Mouse (Mus musculus): ENCODE data around the gene Cage1. TPM values are rescaled to one million over a fixed set of nuclear protein-coding genes. Genes with fewer than 3 reads are reported as not detected.
A peak's percentile ranks its signal among the peaks of the same experiment; 100 is the strongest.

The Cage1 gene
- total and polyA plus RNA-seq, 2 experiments, result 0.06 to 0.55 TPM

GRCm38 (mm10) chr13:38062678-38063077 lies 25.8 kb upstream of the Cage1 start:
- Histone ChIP-seq H3K9ac (ENCODE audit: low read depth, low read length) (no peak overlapping the region), H3K79me2 (ENCODE audit: control insufficient read depth, insufficient read depth, low read length) (no peaks in the 10 kb centered on the region), H3K27ac (replicated peaks; ENCODE audit: insufficient read depth, low read depth, low read length) (no peak overlapping the region), H3K4me1 (ENCODE audit: control insufficient read depth, insufficient read depth, low read length) (peaks cover 10% of the 10 kb centered on the region), H3K27me3 (ENCODE audit: control insufficient read depth, insufficient read depth, low read length) (no peaks in the 10 kb centered on the region), H3K4me3 (ENCODE audit: insufficient read depth, low read depth, low read length) (no peak overlapping the region), H3K36me3 (ENCODE audit: control insufficient read depth, insufficient read depth, low read length) (peaks cover 30% of the 10 kb centered on the region)
- no peak for DNase-seq (ENCODE audit: extremely low read depth, low read depth, low spot score)
- WGBS, result 91% methylated on average over 11 of the region's 11 CpGs
- TF ChIP-seq CTCF (IDR thresholded peaks at IDR 0.05; ENCODE audit: low read depth, low read length) (no peak), POLR2A (IDR thresholded peaks at IDR 0.05; ENCODE audit: extremely low read depth, insufficient read depth, low read length) (no peak)

GRCm38 (mm10) chr13:38049888-38050287 lies 13.0 kb upstream of the Cage1 start:
- Histone ChIP-seq H3K27me3 (ENCODE audit: control insufficient read depth, insufficient read depth, low read length) (no peaks in the 10 kb centered on the region), H3K9ac (ENCODE audit: low read depth, low read length) (no peak overlapping the region), H3K4me3 (ENCODE audit: insufficient read depth, low read depth, low read length) (no peak overlapping the region), H3K4me1 (ENCODE audit: control insufficient read depth, insufficient read depth, low read length) (no peaks in the 10 kb centered on the region), H3K36me3 (ENCODE audit: control insufficient read depth, insufficient read depth, low read length) (peaks cover 66% of the 10 kb centered on the region), H3K27ac (replicated peaks; ENCODE audit: insufficient read depth, low read depth, low read length) (no peak overlapping the region), H3K79me2 (ENCODE audit: control insufficient read depth, insufficient read depth, low read length) (no peaks in the 10 kb centered on the region)
- TF ChIP-seq POLR2A (IDR thresholded peaks at IDR 0.05; ENCODE audit: extremely low read depth, insufficient read depth, low read length) (no peak), CTCF (IDR thresholded peaks at IDR 0.05; ENCODE audit: low read depth, low read length) (no peak)
- WGBS, result 74% methylated on average over 3 of the region's 3 CpGs
- DNase-seq (ENCODE audit: extremely low read depth, low read depth, low spot score), result no peak

- peak overlapping the region; percentile 83 for H3K4me3 ChIP-seq (ENCODE audit: insufficient read depth, low read depth, low read length)
- peaks cover 8% of the 10 kb centered on the region; the same call in 1 of the 2 replicates for H3K79me2 ChIP-seq (ENCODE audit: control insufficient read depth, insufficient read depth, low read length)
- no peak for TF ChIP-seq CTCF (IDR thresholded peaks at IDR 0.05; ENCODE audit: low read depth, low read length)
- TF ChIP-seq POLR2A (IDR thresholded peaks at IDR 0.05; ENCODE audit: extremely low read depth, insufficient read depth, low read length), result no peak
- peak overlapping the region; percentile 82; the same call in 1 of the 2 replicates for H3K9ac ChIP-seq (ENCODE audit: low read depth, low read length)
- H3K36me3 ChIP-seq (ENCODE audit: control insufficient read depth, insufficient read depth, low read length), result peaks cover 21% of the 10 kb centered on the region
- no peak overlapping the region for H3K27ac ChIP-seq (replicated peaks; ENCODE audit: insufficient read depth, low read depth, low read length)
- peak; percentile 8 for DNase-seq (ENCODE audit: extremely low read depth, low read depth, low spot score)
- no peaks in the 10 kb centered on the region for H3K27me3 ChIP-seq (ENCODE audit: control insufficient read depth, insufficient read depth, low read length)
- H3K4me1 ChIP-seq (ENCODE audit: control insufficient read depth, insufficient read depth, low read length), result peaks cover 9% of the 10 kb centered on the region; the same call in 1 of the 2 replicates
- 25% methylated on average over 12 of the region's 12 CpGs for WGBS
Measured at GRCm38 (mm10) chr13:38037811-38038210, 942 bp upstream of the Cage1 start.

GRCm38 (mm10) chr13:38036343-38037043 lies 376 bp downstream of the Cage1 start, which contains the start of gene Riok1:
Gene Riok1 (plus strand): TSS chr13:38036995.
- peaks cover 8% of the 10 kb centered on the region; the same call in 1 of the 2 replicates for H3K79me2 ChIP-seq (ENCODE audit: control insufficient read depth, insufficient read depth, low read length)
- peak within 1 kb of the TSS; percentile 66 for H3K27ac ChIP-seq (replicated peaks; ENCODE audit: insufficient read depth, low read depth, low read length)
- TF ChIP-seq POLR2A (IDR thresholded peaks at IDR 0.05; ENCODE audit: extremely low read depth, insufficient read depth, low read length), result no peak
- TF ChIP-seq CTCF (IDR thresholded peaks at IDR 0.05; ENCODE audit: low read depth, low read length), result no peak
- peak within 1 kb of the TSS; percentile 83 for H3K4me3 ChIP-seq (ENCODE audit: insufficient read depth, low read depth, low read length)
- H3K4me1 ChIP-seq (ENCODE audit: control insufficient read depth, insufficient read depth, low read length), result peaks cover 9% of the 10 kb centered on the region; the same call in 1 of the 2 replicates
- peak within 1 kb of the TSS; percentile 82 for H3K9ac ChIP-seq (ENCODE audit: low read depth, low read length)
- 6% methylated on average over 37 of the region's 37 CpGs for WGBS
- no peak for DNase-seq (ENCODE audit: extremely low read depth, low read depth, low spot score)
- no peaks in the 10 kb centered on the region for H3K27me3 ChIP-seq (ENCODE audit: control insufficient read depth, insufficient read depth, low read length)
- H3K36me3 ChIP-seq (ENCODE audit: control insufficient read depth, insufficient read depth, low read length), result peaks cover 12% of the 10 kb centered on the region; the same call in 1 of the 2 replicates

- H3K79me2 ChIP-seq (ENCODE audit: control insufficient read depth, insufficient read depth, low read length), result no peaks in the 10 kb centered on the region
- no peak overlapping the region for H3K9ac ChIP-seq (ENCODE audit: low read depth, low read length)
- H3K4me1 ChIP-seq (ENCODE audit: control insufficient read depth, insufficient read depth, low read length), result no peaks in the 10 kb centered on the region
- H3K36me3 ChIP-seq (ENCODE audit: control insufficient read depth, insufficient read depth, low read length), result no peaks in the 10 kb centered on the region
- TF ChIP-seq CTCF (IDR thresholded peaks at IDR 0.05; ENCODE audit: low read depth, low read length), result no peak
- TF ChIP-seq POLR2A (IDR thresholded peaks at IDR 0.05; ENCODE audit: extremely low read depth, insufficient read depth, low read length), result no peak
- no peak for DNase-seq (ENCODE audit: extremely low read depth, low read depth, low spot score)
- no peak overlapping the region for H3K27ac ChIP-seq (replicated peaks; ENCODE audit: insufficient read depth, low read depth, low read length)
- no peak overlapping the region for H3K4me3 ChIP-seq (ENCODE audit: insufficient read depth, low read depth, low read length)
- 71% methylated on average over 4 of the region's 4 CpGs for WGBS
- no peaks in the 10 kb centered on the region for H3K27me3 ChIP-seq (ENCODE audit: control insufficient read depth, insufficient read depth, low read length)
Measured at GRCm38 (mm10) chr13:38028407-38028806, 8.5 kb downstream of the Cage1 start.

Data from liver, adult 2 months (tissue).